Mouse (Mus musculus) erythroblast, embryonic 14.5 days (primary cell): ENCODE results near the gene Tmc5.

Experiments
- GATA1 ChIP-seq: IDR thresholded peaks from 2 replicates; pipeline ENCODE4 v1.6.1; 2012; ENCODE audit warnings: low read length, inconsistent platforms, mixed read lengths
- TAL1 ChIP-seq: IDR thresholded peaks from 3 replicates; pipeline ENCODE4 v1.6.1; 2012; ENCODE audit warnings: low read length, inconsistent platforms, mixed read lengths

DNA sequence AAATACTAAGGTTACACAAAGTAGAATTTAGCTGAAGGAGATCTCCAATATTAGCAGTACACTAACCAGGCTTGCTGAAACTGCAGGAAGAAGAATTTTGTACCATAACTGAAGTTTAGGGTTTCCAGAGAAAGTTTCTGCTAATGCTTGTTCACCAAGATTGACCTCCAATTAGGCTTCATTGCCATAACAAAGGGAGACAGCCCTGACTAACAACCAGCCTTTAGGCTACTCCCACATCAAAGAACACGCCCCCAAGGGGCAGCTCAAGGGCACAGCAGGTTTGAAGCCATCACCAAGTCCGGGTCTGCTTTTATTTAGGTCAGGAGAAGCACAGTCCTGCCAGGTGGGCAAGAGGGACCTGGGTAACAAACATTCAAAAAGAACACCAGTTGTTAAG, 17.2 kb upstream of the Tmc5 start:
- TF ChIP-seq GATA1 (no peak), TAL1 (no peak)
